Mouse (Mus musculus): ENCODE measurements around the gene Peli2. TPM values are rescaled to one million over a fixed set of nuclear protein-coding genes. Genes with fewer than 3 reads are reported as not detected.

The Peli2 gene
- polyA plus RNA-seq, 1 experiment from 2014 or later = 4.6 TPM

GRCm38 (mm10) chr14:48207746-48208640, 87.4 kb downstream of the Peli2 start:
- Histone ChIP-seq H3K9ac (ENCODE audit: low read depth, low read length) (no peak overlapping the region), H3K27ac (ENCODE audit: low read length) (peak overlapping the region; percentile 48; the same call in 1 of the 2 replicates), H3K27me3 (ENCODE audit: control insufficient read depth, insufficient read depth, low read depth, low read length) (no peaks in the 10 kb centered on the region), H3K9me3 (replicated peaks; ENCODE audit: control insufficient read depth, low read length, poor library complexity, severe bottlenecking) (no peaks in the 10 kb centered on the region), H3K4me2 (ENCODE audit: low read length) (peak overlapping the region; percentile 42; the same call in 1 of the 2 replicates), H3K4me3 (ENCODE audit: low read depth, low read length) (no peak overlapping the region), H3K36me3 (ENCODE audit: control insufficient read depth, insufficient read depth, low read length) (no peaks in the 10 kb centered on the region), H3K4me1 (ENCODE audit: control insufficient read depth, insufficient read depth, low read length) (peaks cover 18% of the 10 kb centered on the region)
- 69% methylated on average over 12 of the region's 12 CpGs for WGBS
- no peak for ATAC-seq

DNA sequence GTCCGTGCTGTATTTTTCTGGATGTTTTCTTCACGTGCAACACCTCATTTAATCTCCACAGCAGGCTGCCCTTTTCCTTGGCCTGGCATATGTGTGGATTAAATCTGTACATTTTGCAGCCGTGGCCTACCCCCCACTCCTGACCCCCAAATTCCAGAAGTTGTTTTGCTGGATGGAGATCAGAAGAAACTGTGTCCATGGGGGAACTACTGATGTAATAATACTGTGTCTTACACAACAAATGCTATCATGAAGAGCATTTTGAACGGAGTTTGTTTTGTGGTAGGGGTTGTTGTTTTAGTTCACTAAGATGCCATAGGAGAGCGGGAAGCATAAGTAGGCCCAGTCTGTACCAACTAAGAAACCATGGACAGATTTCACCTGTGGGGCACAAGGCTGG, 88.8 kb downstream of the Peli2 start:
- WGBS = 82% methylated on average over 5 of the region's 5 CpGs
- no peak for ATAC-seq
- no peaks in the 10 kb centered on the region for H3K36me3 ChIP-seq (ENCODE audit: control insufficient read depth, insufficient read depth, low read length)

GRCm38 (mm10) chr14:48210089-48210488, 89.5 kb downstream of the Peli2 start:
- Histone ChIP-seq H3K36me3 (ENCODE audit: control insufficient read depth, insufficient read depth, low read length) (no peaks in the 10 kb centered on the region), H3K27me3 (ENCODE audit: control insufficient read depth, insufficient read depth, low read depth, low read length) (no peaks in the 10 kb centered on the region), H3K9ac (ENCODE audit: low read depth, low read length) (no peak overlapping the region), H3K4me2 (ENCODE audit: low read length) (no peak overlapping the region), H3K9me3 (replicated peaks; ENCODE audit: control insufficient read depth, low read length, poor library complexity, severe bottlenecking) (no peaks in the 10 kb centered on the region), H3K27ac (ENCODE audit: low read length) (no peak overlapping the region), H3K4me3 (ENCODE audit: low read depth, low read length) (no peak overlapping the region), H3K4me1 (ENCODE audit: control insufficient read depth, insufficient read depth, low read length) (peaks cover 18% of the 10 kb centered on the region)
- ATAC-seq = no peak
- WGBS = 80% methylated on average over 9 of the region's 9 CpGs

More for the DNA sequence above, 88.8 kb downstream of the Peli2 start:
- Histone ChIP-seq H3K27ac (ENCODE audit: low read length) (no peak overlapping the region), H3K27me3 (ENCODE audit: control insufficient read depth, insufficient read depth, low read depth, low read length) (no peaks in the 10 kb centered on the region), H3K4me3 (ENCODE audit: low read depth, low read length) (no peak overlapping the region), H3K9me3 (replicated peaks; ENCODE audit: control insufficient read depth, low read length, poor library complexity, severe bottlenecking) (no peaks in the 10 kb centered on the region), H3K9ac (ENCODE audit: low read depth, low read length) (no peak overlapping the region), H3K4me1 (ENCODE audit: control insufficient read depth, insufficient read depth, low read length) (peaks cover 18% of the 10 kb centered on the region), H3K4me2 (ENCODE audit: low read length) (no peak overlapping the region)

GRCm38 (mm10) chr14:48211526-48211925, 90.9 kb downstream of the Peli2 start:
- H3K4me3 ChIP-seq (ENCODE audit: low read depth, low read length) = no peak overlapping the region
- no peaks in the 10 kb centered on the region for H3K9me3 ChIP-seq (replicated peaks; ENCODE audit: control insufficient read depth, low read length, poor library complexity, severe bottlenecking)
- no peak for ATAC-seq
- H3K36me3 ChIP-seq (ENCODE audit: control insufficient read depth, insufficient read depth, low read length) = no peaks in the 10 kb centered on the region
- WGBS = 79% methylated on average over 8 of the region's 8 CpGs
- no peak overlapping the region for H3K4me2 ChIP-seq (ENCODE audit: low read length)
- no peaks in the 10 kb centered on the region for H3K27me3 ChIP-seq (ENCODE audit: control insufficient read depth, insufficient read depth, low read depth, low read length)
- H3K27ac ChIP-seq (ENCODE audit: low read length) = no peak overlapping the region
- H3K9ac ChIP-seq (ENCODE audit: low read depth, low read length) = no peak overlapping the region
- peaks cover 12% of the 10 kb centered on the region for H3K4me1 ChIP-seq (ENCODE audit: control insufficient read depth, insufficient read depth, low read length)

- no peak for ATAC-seq
- Histone ChIP-seq H3K4me2 (ENCODE audit: low read length) (no peak overlapping the region), H3K4me1 (ENCODE audit: control insufficient read depth, insufficient read depth, low read length) (no peaks in the 10 kb centered on the region), H3K27me3 (ENCODE audit: control insufficient read depth, insufficient read depth, low read depth, low read length) (no peaks in the 10 kb centered on the region), H3K36me3 (ENCODE audit: control insufficient read depth, insufficient read depth, low read length) (no peaks in the 10 kb centered on the region), H3K4me3 (ENCODE audit: low read depth, low read length) (no peak overlapping the region), H3K9me3 (replicated peaks; ENCODE audit: control insufficient read depth, low read length, poor library complexity, severe bottlenecking) (no peaks in the 10 kb centered on the region), H3K9ac (ENCODE audit: low read depth, low read length) (no peak overlapping the region), H3K27ac (ENCODE audit: low read length) (no peak overlapping the region)
- WGBS = 96% methylated on average over 11 of the region's 11 CpGs
Measured at GRCm38 (mm10) chr14:48212839-48213238, 92.2 kb downstream of the Peli2 start.

GRCm38 (mm10) chr14:48213593-48213992, 93.0 kb downstream of the Peli2 start:
- no peak overlapping the region for H3K27ac ChIP-seq (ENCODE audit: low read length)
- H3K27me3 ChIP-seq (ENCODE audit: control insufficient read depth, insufficient read depth, low read depth, low read length) = no peaks in the 10 kb centered on the region
- H3K36me3 ChIP-seq (ENCODE audit: control insufficient read depth, insufficient read depth, low read length) = no peaks in the 10 kb centered on the region
- 92% methylated on average over 15 of the region's 15 CpGs for WGBS
- no peak overlapping the region for H3K4me2 ChIP-seq (ENCODE audit: low read length)
- no peaks in the 10 kb centered on the region for H3K9me3 ChIP-seq (replicated peaks; ENCODE audit: control insufficient read depth, low read length, poor library complexity, severe bottlenecking)
- H3K4me1 ChIP-seq (ENCODE audit: control insufficient read depth, insufficient read depth, low read length) = no peaks in the 10 kb centered on the region
- H3K9ac ChIP-seq (ENCODE audit: low read depth, low read length) = no peak overlapping the region
- H3K4me3 ChIP-seq (ENCODE audit: low read depth, low read length) = no peak overlapping the region
- ATAC-seq = no peak

DNA sequence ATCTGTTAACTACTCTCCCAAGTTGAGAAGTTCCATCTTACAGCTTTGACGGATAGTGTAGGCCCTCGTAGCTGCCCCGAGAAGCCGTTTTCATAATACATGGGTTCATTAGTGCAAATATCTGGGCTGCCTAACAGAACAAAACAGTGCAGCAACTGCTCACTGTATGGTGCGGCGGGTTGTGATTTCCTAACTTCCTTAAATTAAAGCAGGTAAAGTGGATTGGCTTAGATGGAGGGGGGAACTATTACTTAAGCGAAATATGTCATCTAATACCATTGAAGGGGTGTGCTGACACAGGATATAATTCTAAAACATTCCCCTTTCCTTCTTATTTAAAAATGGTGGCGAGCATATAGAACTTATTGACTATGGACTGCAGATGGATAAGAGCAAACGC, 101.4 kb downstream of the Peli2 start:
- Histone ChIP-seq H3K4me2 (ENCODE audit: low read length) (no peak overlapping the region), H3K9me3 (replicated peaks; ENCODE audit: control insufficient read depth, low read length, poor library complexity, severe bottlenecking) (no peaks in the 10 kb centered on the region), H3K4me1 (ENCODE audit: control insufficient read depth, insufficient read depth, low read length) (no peaks in the 10 kb centered on the region), H3K27me3 (ENCODE audit: control insufficient read depth, insufficient read depth, low read depth, low read length) (no peaks in the 10 kb centered on the region), H3K4me3 (ENCODE audit: low read depth, low read length) (no peak overlapping the region), H3K9ac (ENCODE audit: low read depth, low read length) (no peak overlapping the region), H3K36me3 (ENCODE audit: control insufficient read depth, insufficient read depth, low read length) (no peaks in the 10 kb centered on the region), H3K27ac (ENCODE audit: low read length) (no peak overlapping the region)
- no peak for ATAC-seq
- WGBS = 90% methylated on average over 9 of the region's 9 CpGs

- no peak for ATAC-seq
- no peak overlapping the region for H3K4me3 ChIP-seq (ENCODE audit: low read depth, low read length)
- no peaks in the 10 kb centered on the region for H3K27me3 ChIP-seq (ENCODE audit: control insufficient read depth, insufficient read depth, low read depth, low read length)
Measured at GRCm38 (mm10) chr14:48222684-48223083, 102.1 kb downstream of the Peli2 start.

DNA sequence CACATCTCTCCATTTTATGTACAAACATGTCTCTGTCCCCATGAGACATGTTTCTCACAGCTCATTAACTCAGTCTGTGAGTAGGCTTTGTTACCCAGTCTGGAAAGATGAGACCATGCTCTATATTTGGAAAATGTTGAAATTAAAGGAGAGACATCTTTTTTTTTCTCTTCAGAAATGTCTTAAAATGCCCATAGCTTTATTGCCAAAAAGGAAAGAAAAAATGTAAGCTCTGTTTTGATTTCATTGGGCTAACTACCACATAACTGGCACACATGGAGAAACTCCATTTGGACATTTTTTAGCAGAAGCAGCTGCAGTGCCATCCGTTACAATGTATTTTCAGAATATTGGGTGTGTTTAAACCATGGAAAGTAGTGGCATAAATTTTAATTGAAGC, 103.6 kb downstream of the Peli2 start:
- Histone ChIP-seq H3K27me3 (ENCODE audit: control insufficient read depth, insufficient read depth, low read depth, low read length) (no peaks in the 10 kb centered on the region), H3K27ac (ENCODE audit: low read length) (no peak overlapping the region), H3K9me3 (replicated peaks; ENCODE audit: control insufficient read depth, low read length, poor library complexity, severe bottlenecking) (no peaks in the 10 kb centered on the region), H3K36me3 (ENCODE audit: control insufficient read depth, insufficient read depth, low read length) (no peaks in the 10 kb centered on the region), H3K9ac (ENCODE audit: low read depth, low read length) (no peak overlapping the region), H3K4me3 (ENCODE audit: low read depth, low read length) (no peak overlapping the region), H3K4me2 (ENCODE audit: low read length) (no peak overlapping the region), H3K4me1 (ENCODE audit: control insufficient read depth, insufficient read depth, low read length) (no peaks in the 10 kb centered on the region)
- ATAC-seq = no peak
- 92% methylated on average over 1 of the region's 1 CpGs for WGBS

More at GRCm38 (mm10) chr14:48222684-48223083, 102.1 kb downstream of the Peli2 start:
- Histone ChIP-seq H3K27ac (ENCODE audit: low read length) (no peak overlapping the region), H3K4me1 (ENCODE audit: control insufficient read depth, insufficient read depth, low read length) (no peaks in the 10 kb centered on the region), H3K9me3 (replicated peaks; ENCODE audit: control insufficient read depth, low read length, poor library complexity, severe bottlenecking) (no peaks in the 10 kb centered on the region), H3K36me3 (ENCODE audit: control insufficient read depth, insufficient read depth, low read length) (no peaks in the 10 kb centered on the region), H3K4me2 (ENCODE audit: low read length) (no peak overlapping the region), H3K9ac (ENCODE audit: low read depth, low read length) (no peak overlapping the region)
- WGBS = 86% methylated on average over 9 of the region's 9 CpGs

All from midbrain, embryonic 16.5 days (tissue).